Mouse (Mus musculus) kidney, embryonic 16.5 days (tissue): ENCODE measurements around the gene Osbpl5. TPM values are rescaled to one million over a fixed set of nuclear protein-coding genes. Genes with fewer than 3 reads are reported as not detected.
"Not testable (repeated sequence)": the region's sequence is repeated elsewhere in the genome, so short reads cannot be mapped to it uniquely, and the experiment has no call there.

Experiments
- ATAC-seq: fragments of 200-750 bp; cut with Nextera tagmentation; 2 replicates; pipeline ENCODE4 v1.8.0; 2017; ENCODE audit warnings: moderate TSS enrichment; ENCODE audit not compliant: low FRiP score, low TSS enrichment
- H3K27ac ChIP-seq: fragments of 300-500 bp; sonication (generic); 2 replicates; pipeline ENCODE4 v1.5.1; 2014; ENCODE audit warnings: low read length
- H3K27me3 ChIP-seq: fragments of 300-500 bp; sonication (generic); 2 replicates; pipeline ENCODE4 v1.6.1; 2014; ENCODE audit warnings: low read length, control low read depth, mixed read lengths; ENCODE audit not compliant: insufficient read depth
- H3K36me3 ChIP-seq: fragments of 300-500 bp; sonication (generic); 2 replicates; pipeline ENCODE4 v1.6.1; 2014; ENCODE audit warnings: low read length, control low read depth, mixed read lengths; ENCODE audit not compliant: insufficient read depth
- H3K4me1 ChIP-seq: fragments of 300-500 bp; sonication (generic); 2 replicates; pipeline ENCODE4 v1.6.1; 2014; ENCODE audit warnings: low read length, control low read depth, mixed read lengths; ENCODE audit not compliant: insufficient read depth
- H3K4me2 ChIP-seq: fragments of 300-500 bp; sonication (generic); replicated peaks from 2 replicates; pipeline ENCODE4 v1.6.1; 2014; ENCODE audit warnings: low read depth, low read length
- H3K4me3 ChIP-seq: fragments of 300-500 bp; sonication (generic); 2 replicates; pipeline ENCODE4 v1.5.1; 2014; ENCODE audit warnings: mild to moderate bottlenecking, low read length
- H3K9ac ChIP-seq: fragments of 300-500 bp; sonication (generic); replicated peaks from 2 replicates; pipeline ENCODE4 v1.6.1; 2014; ENCODE audit warnings: low read length
- H3K9me3 ChIP-seq: fragments of 300-500 bp; sonication (generic); 2 replicates; pipeline ENCODE4 v1.6.1; 2016; ENCODE audit warnings: low read length, control low read depth
- WGBS: fragments of 180-500 bp; shearing (Covaris S2); extraction: QIAGEN DNeasy Blood & Tissue Kit; methylation state at CpG from one replicate; pipeline ENCODE4 v1.1.7; 2014; 5-methylcytosine and 5-hydroxymethylcytosine counted together
- polyA plus RNA-seq: library from polyadenylated mRNA; unstranded; fragments of >200 nt; fragmentation: Nextera tagmentation; extraction: Ambion mirVana; gene quantifications from 2 replicates; pipeline ENCODE4 v1.2.1, GENCODE M21; 2015

Gene Osbpl5
- polyA plus RNA-seq, 1 experiment from 2014 or later = 47.1 TPM

GRCm38 (mm10) chr7:143691181-143691580, 65.6 kb downstream of the Osbpl5 start:
- Histone ChIP-seq H3K36me3 (peaks cover 61% of the 10 kb centered on the region), H3K27ac (no peak overlapping the region), H3K9ac (no peak overlapping the region), H3K4me3 (no peak overlapping the region), H3K4me2 (no peak overlapping the region), H3K9me3 (0 out of 2 replicates have a peak, but pooled peaks cover 2% of the 10 kb centered on the region), H3K27me3 (no peaks in the 10 kb centered on the region), H3K4me1 (no peaks in the 10 kb centered on the region)
- ATAC-seq = no peak
- 91% methylated on average over 5 of the region's 5 CpGs for WGBS

DNA sequence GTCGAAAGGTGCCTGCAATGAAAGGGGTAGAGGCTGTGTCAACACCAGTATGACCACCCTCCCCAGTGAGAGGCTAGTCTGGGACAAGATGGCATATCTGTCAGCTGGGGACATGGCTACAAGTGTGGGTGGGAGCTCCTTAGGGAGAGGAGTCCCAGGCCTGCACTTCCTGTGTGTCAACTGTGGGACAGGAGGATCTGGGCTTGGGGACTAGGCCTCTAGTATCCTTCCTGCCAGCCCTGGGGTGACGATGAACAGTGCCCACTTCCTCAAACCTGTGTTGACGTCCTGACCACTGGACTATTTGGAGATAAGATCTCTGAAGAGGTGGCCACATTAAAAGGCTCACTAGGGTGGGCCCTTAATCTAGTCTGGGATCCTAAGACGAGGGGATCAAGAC, 66.8 kb downstream of the Osbpl5 start:
- Histone ChIP-seq H3K27ac (no peak overlapping the region), H3K4me2 (no peak overlapping the region), H3K9me3 (no peaks in the 10 kb centered on the region), H3K27me3 (no peaks in the 10 kb centered on the region), H3K36me3 (peaks cover 51% of the 10 kb centered on the region), H3K4me3 (no peak overlapping the region), H3K9ac (no peak overlapping the region), H3K4me1 (0 out of 2 replicates have a peak, but pooled peaks cover 3% of the 10 kb centered on the region)
- 79% methylated on average over 4 of the region's 4 CpGs for WGBS
- no peak for ATAC-seq

DNA sequence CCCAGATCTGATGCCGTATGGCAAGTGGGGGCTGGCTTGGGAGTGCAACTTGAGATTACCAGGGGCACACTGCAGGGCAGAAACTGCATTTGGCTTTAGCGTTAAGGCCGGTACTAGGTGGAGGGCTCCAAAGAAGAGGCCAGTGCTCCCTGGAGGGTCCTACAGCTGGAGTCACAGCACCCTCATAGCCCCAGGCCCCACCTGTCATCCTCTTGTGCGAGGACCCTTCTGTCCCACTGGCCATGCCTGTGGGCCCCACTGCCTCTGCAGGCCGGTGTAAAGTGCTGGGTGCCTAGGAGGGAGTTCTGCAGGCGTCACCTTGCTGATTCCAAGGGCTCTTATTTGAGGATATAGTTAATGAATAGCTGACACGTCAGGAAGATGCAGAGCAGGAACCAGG, 67.3 kb downstream of the Osbpl5 start:
- 74% methylated on average over 7 of the region's 7 CpGs for whole genome bisulfite sequencing
- Histone ChIP-seq H3K4me3 (no peak overlapping the region), H3K27ac (no peak overlapping the region), H3K4me1 (0 out of 2 replicates have a peak, but pooled peaks cover 3% of the 10 kb centered on the region), H3K9me3 (no peaks in the 10 kb centered on the region), H3K36me3 (peaks cover 46% of the 10 kb centered on the region), H3K9ac (no peak overlapping the region), H3K4me2 (no peak overlapping the region), H3K27me3 (no peaks in the 10 kb centered on the region)
- ATAC-seq = no peak

DNA sequence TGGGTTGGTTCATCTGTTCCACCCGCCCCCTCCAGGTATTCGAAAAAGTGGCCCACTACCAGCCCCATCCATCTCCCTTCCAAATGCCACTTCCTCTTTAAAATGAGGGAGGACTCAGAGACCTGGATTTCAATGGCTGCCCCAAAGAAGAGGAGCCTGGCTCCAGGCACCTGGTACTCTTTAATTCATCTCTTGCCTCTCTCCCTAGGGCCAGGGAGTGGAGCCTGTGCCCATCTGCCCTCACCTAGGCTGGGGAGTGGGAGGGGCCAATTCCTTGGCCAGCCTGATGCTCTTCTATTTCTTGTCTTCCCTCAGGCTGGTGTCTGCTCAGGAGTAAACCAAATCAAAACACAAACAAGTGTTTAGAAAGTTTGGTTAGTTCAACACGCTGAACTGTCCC, 70.1 kb downstream of the Osbpl5 start:
- H3K4me2 ChIP-seq, H3K27ac ChIP-seq, H3K9me3 ChIP-seq, ATAC-seq, H3K9ac ChIP-seq, H3K27me3 ChIP-seq, H3K4me3 ChIP-seq, H3K4me1 ChIP-seq: not testable (repeated sequence)
- H3K36me3 ChIP-seq = peaks cover 24% of the 10 kb centered on the region; the same call in 1 of the 2 replicates
- 86% methylated on average over 3 of the region's 3 CpGs for WGBS

DNA sequence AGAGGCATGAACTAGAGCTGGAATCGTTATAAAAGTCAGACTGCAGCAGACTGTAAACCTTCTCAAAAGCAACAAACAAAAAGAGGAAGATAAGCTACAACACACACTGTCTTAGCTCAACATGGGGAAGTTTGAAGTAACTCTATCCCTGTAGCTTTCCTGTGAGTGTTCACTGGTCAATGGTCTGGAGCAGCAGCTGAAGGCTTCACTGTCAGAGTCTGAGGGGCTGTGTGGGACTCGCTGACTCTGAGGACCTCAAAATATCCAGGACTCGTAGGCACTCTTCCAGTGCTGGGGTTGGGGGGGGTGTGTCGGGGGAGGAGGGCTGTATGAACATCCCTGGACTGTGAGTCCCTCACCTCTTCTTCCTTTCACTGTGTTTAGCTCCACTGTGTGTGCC, 70.6 kb downstream of the Osbpl5 start:
- 34% methylated on average over 4 of the region's 4 CpGs for WGBS
- H3K36me3 ChIP-seq = peaks cover 19% of the 10 kb centered on the region; the same call in 1 of the 2 replicates
- not testable (repeated sequence) for H3K4me3 ChIP-seq, H3K9ac ChIP-seq, H3K9me3 ChIP-seq, H3K4me2 ChIP-seq, H3K27me3 ChIP-seq, H3K27ac ChIP-seq, H3K4me1 ChIP-seq
- ATAC-seq = peak; percentile 59

- Histone ChIP-seq H3K27ac (no peak within 1 kb of the TSS), H3K9ac (peak within 1 kb of the TSS; percentile 61), H3K4me2 (peak within 1 kb of the TSS; percentile 94), H3K4me3 (peak within 1 kb of the TSS; percentile 56), H3K27me3 (no peaks in the 10 kb centered on the region), H3K36me3 (peaks cover 16% of the 10 kb centered on the region; the same call in 1 of the 2 replicates), H3K9me3 (no peaks in the 10 kb centered on the region), H3K4me1 (0 out of 2 replicates have a peak, but pooled peaks cover 3% of the 10 kb centered on the region)
- ATAC-seq = peak; percentile 94
- WGBS = 1% methylated on average over 35 of the region's 35 CpGs
Measured at GRCm38 (mm10) chr7:143685359-143686067, 71.3 kb downstream of the Osbpl5 start, which contains the start of gene Tnfrsf23. Tnfrsf23 (minus strand) TSS chr7:143685872.

DNA sequence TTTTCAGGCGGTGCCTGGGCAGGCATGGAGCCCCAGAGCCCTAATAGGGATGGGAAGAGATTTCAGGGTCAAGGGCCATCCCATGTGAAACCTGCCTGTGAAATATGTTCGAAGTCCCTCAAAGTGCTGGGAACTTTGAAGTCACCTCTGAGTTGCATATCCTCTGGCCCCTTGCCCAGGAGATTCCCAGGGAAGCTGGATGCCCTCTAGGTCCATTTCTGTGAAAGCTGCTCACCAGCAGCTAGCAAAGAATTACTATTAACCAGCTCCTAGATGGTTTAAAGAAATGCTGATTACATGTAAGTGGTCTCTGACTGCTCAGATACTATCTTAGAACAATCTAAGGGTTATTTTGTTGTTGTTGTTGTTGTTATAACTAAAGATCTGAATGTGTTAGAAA, 72.2 kb downstream of the Osbpl5 start:
- H3K36me3 ChIP-seq, H3K4me2 ChIP-seq, H3K9ac ChIP-seq, H3K4me3 ChIP-seq, H3K9me3 ChIP-seq, ATAC-seq, H3K27ac ChIP-seq, H3K4me1 ChIP-seq, H3K27me3 ChIP-seq: not testable (repeated sequence)
- WGBS = 87% methylated on average over 1 of the region's 2 CpGs

- no peak overlapping the region for H3K9ac ChIP-seq
- no peak for ATAC-seq
- no peaks in the 10 kb centered on the region for H3K27me3 ChIP-seq
- no peaks in the 10 kb centered on the region for H3K36me3 ChIP-seq
- WGBS = 91% methylated on average over 1 of the region's 1 CpGs
- 0 out of 2 replicates have a peak, but pooled peaks cover 3% of the 10 kb centered on the region for H3K4me1 ChIP-seq
- H3K4me2 ChIP-seq = no peak overlapping the region
- no peak overlapping the region for H3K27ac ChIP-seq
- H3K9me3 ChIP-seq = no peaks in the 10 kb centered on the region
- no peak overlapping the region for H3K4me3 ChIP-seq
Measured at GRCm38 (mm10) chr7:143681566-143681965, 75.2 kb downstream of the Osbpl5 start.

GRCm38 (mm10) chr7:143680836-143681235, 75.9 kb downstream of the Osbpl5 start:
- WGBS = 47% methylated on average over 2 of the region's 2 CpGs
- H3K4me1 ChIP-seq, ATAC-seq: not testable (repeated sequence)

GRCm38 (mm10) chr7:143679650-143680049, 77.1 kb downstream of the Osbpl5 start:
- H3K9me3 ChIP-seq, H3K4me3 ChIP-seq, H3K27ac ChIP-seq, H3K4me2 ChIP-seq, H3K9ac ChIP-seq, ATAC-seq, H3K4me1 ChIP-seq, H3K36me3 ChIP-seq, H3K27me3 ChIP-seq: not testable (repeated sequence)
- 76% methylated on average over 2 of the region's 2 CpGs for WGBS

More at GRCm38 (mm10) chr7:143680836-143681235, 75.9 kb downstream of the Osbpl5 start:
- not testable (repeated sequence) for H3K27ac ChIP-seq, H3K9ac ChIP-seq, H3K27me3 ChIP-seq, H3K4me2 ChIP-seq, H3K4me3 ChIP-seq, H3K36me3 ChIP-seq, H3K9me3 ChIP-seq
